Mouse (Mus musculus): ENCODE results near the gene Lat.
"Not testable (repeated sequence)": the region's sequence is repeated elsewhere in the genome, so short reads cannot be mapped to it uniquely, and the experiment has no call there.

DNA sequence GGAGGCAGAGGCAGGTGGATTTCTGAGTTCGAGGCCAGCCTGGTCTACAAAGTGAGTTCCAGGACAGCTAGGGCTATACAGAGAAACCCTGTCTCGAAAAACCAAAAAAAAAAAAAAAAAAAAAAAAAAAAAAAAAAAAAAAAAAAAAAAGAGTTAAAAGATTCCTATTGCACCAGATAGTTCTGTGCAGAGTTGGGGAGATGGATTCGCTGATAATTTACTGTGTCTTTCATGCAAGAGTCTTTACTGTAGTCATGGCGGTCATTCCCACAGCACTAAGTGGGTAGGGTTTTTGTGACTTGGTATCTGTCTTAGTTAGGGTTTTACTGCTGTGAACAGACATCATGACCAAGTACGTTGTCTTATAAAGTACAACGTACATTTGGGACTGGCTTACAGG is 40.5 kb downstream of the Lat start:
- TF ChIP-seq POLR2A (IDR thresholded peaks at IDR 0.05; ENCODE audit: borderline replicate concordance, low read depth, low read length); CTCF (IDR thresholded peaks at IDR 0.05; ENCODE audit: low read depth, low read length): not testable (repeated sequence)

All from bone marrow macrophage, adult 2 months (primary cell).